Mouse (Mus musculus) R1 (cell line): Measurements from ENCODE around the gene Prkar1a.

Experiments used
- DNase-seq: peaks from one replicate; pipeline ENCODE4 v3.0.0-alpha.2; 2018; ENCODE audit warnings: low read depth, low spot score

Prkar1a gene

DNA sequence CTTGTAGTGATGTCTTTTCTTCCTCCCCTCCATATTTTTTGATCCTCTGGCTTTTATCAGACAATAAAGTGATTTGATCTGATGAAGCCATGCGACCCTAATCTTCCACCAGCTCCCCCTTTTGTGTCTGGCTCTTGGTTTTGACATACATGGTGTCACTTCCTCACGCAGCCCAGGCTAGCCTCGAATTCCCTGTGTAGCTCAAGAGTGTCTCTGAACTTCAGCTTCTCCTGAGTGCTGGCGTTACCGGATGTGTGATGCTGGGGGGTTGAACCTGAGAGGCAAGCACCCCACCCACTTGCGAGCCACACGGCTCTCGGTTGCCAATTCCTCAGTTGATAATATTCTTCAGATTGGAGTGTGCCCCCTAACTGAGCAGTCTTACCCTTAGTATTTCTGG lies 23.2 kb downstream of the Prkar1a start:
- no peak for DNase-seq

DNA sequence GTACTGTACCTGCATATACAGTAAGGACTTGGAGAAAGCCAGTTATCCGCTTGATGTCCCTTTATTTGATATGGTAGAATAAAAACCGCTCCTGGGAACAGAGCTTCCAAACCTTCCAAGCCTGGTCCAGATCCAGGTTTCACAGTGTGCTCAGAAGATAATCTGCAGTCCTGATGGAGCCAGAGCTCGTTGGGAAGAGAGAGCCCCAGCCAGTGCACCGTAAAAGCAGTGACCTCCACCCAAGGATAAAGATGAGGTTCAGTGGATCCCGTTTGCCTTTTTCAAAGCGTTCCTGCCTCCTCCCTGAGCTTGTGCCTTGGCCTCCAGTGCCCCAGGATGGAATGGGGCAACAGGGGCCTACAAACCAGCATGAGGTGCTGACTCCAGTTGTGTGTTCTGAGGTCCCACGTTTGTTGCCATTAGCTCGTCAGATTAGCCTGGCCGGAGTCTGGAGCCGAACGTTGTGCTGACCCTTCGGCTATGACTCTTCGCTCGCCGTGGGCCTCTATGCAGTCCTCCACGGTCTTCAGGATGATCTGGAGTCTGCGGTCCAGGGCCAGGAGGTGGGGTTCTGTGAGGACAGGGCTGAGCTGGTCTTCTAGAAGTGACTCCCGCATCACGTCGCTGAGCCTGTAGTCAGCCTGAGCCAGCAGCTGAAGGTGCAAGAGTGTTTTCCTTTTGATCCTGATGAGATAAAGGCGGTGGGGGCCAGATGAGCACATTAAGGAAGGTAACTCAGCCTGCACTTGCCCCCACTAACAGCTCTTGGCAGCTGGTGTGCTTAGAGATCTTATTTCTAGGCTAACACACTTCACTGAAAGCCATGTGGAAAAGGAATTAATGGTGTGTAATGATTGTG lies 23.9 kb downstream of the Prkar1a start:
- DNase-seq, result no peak

- DNase-seq, result no peak
Observed at GRCm38 (mm10) chr11:109673741-109674140, 24.5 kb downstream of the Prkar1a start.

DNA sequence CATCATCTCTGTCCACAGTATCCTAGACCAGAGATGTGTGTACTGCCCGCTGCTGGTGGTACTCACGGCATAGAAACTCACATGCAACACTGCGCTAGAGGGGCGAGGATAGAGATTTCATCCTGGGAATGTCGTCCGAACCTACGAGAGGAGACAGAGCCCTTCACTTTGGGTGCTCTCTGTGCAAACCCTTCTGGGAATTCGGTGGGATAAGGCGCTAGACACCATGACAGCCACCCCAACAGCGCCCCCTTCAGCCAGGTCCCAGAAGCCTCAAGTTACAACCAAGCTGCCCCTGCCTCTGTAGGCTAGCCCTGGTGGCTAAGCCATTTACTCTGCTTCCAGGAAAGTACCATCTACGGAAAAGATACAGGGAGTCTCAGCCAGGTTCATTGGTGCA lies 25.3 kb downstream of the Prkar1a start:
- no peak for DNase-seq

DNA sequence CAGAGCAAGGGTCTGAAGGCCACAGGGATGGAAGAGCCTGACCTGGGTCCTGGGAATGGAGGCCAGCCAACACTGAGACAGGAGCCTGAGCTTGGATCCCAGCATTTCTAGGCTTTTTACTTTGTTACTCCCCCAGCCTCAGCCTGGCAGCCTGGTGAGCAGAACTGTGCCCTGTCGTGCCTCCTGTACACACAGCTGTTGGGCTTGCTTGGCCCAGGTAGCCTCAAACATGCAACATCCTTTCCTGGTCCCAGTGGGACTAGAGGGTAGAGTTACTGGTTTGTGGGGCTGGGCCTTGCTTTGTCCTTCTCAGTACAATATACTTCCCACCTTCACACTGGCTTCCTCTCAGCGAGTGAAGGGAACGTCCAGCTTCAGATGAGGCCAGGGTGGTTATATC lies 26.0 kb downstream of the Prkar1a start:
- DNase-seq, result no peak

- no peak for DNase-seq
Observed at GRCm38 (mm10) chr11:109675771-109676170, 26.6 kb downstream of the Prkar1a start.

DNA sequence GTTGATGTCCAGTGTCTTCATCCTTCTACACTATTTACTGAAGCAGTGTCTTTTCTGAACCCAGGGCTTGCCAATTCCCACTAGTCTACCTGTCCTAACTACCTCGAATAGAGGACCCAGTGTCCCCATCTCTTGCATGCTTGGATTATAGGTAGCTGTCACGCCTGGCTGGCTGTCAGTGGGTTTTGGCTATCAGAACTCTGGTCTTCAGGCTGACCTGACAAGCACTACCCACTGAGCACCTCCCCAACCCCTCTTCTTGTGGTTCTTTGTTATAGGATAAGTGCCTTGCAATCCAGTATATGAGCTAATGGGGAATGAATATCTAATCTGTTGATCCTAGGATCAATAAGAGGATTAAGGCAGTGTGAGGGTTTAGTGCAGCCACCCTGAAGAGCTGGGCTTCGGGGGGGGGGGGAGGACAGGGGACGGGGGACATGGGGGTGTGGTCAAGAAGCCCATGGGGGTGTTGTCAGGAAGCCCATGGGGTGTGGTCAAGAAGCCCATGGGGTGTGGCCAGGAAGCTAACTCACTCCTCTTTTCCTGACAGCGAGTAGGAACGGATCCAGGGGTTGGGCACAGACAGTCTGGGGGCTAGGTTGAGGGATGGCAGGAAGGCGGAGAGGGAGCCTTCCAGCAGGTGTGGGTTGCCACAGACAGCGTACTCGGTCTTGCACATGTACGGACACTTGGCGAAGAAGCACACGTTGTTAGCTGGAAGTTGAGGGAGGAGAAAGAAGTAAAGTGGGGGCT lies 27.6 kb downstream of the Prkar1a start:
- DNase-seq, result no peak

GRCm38 (mm10) chr11:109678291-109678690 lies 29.1 kb downstream of the Prkar1a start:
- no peak for DNase-seq

GRCm38 (mm10) chr11:109680934-109681333 lies 31.7 kb downstream of the Prkar1a start:
- DNase-seq, result no peak

GRCm38 (mm10) chr11:109681556-109681955 lies 32.4 kb downstream of the Prkar1a start:
- no peak for DNase-seq

- no peak for DNase-seq
Observed at GRCm38 (mm10) chr11:109682221-109682620, 33.0 kb downstream of the Prkar1a start.

DNA sequence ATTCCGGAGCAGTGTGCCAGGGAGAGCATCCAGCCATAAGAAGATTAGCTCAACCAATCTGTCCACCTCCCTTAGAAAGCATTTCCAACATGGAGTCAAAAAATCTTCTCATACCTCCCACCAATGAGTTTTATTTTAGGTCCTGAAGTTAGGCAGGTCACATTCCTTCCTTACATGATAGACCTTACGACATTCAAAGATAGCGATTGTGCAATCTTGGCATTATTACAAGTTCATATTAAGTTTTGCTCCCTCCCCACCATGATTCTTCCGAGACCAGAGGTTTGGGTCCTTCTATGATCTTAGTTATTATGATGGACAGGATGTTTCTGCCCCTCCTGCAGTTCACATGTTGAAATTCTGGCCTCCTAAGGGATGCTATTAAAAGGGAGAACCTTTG lies 40.3 kb downstream of the Prkar1a start:
- no peak for DNase-seq

DNA sequence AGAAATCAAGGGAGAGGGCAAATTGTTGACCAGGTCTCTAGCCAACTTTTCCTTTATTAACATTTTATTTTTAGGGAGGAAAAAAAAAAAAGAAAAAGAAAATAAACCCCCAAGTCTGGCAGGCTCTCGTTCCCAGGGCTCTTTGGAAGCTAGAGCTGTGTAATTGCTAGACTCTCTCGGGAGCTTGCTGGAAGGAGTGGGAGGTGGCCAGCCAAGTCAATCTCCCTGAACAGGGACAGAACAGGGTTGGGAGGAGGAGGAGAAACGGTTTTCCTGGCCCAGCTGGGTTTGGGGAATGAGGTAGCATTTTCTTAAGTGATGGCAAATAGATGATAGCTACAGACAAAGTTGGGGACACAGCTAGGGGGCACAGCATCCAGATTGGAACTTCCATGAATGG lies 43.5 kb downstream of the Prkar1a start:
- no peak for DNase-seq

DNA sequence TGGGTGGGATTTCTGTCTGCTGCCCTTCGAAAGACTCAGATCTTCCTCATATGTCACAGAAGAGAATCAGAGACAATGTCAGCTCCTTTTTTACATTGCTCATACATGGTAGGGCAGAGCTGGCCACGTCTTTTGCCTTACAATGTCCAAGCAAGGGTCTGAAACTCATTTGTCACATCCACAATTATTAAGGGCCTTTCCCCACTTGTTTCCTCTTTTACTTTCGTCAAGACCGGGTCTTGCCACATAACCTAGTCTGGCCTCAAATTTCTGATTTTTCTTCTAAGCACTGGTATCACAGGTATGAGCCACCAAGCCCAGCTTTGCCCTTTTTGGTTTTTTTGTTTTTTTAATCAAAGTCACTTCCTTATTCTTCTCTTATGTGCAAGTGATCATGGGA lies 47.3 kb downstream of the Prkar1a start:
- no peak for DNase-seq

DNA sequence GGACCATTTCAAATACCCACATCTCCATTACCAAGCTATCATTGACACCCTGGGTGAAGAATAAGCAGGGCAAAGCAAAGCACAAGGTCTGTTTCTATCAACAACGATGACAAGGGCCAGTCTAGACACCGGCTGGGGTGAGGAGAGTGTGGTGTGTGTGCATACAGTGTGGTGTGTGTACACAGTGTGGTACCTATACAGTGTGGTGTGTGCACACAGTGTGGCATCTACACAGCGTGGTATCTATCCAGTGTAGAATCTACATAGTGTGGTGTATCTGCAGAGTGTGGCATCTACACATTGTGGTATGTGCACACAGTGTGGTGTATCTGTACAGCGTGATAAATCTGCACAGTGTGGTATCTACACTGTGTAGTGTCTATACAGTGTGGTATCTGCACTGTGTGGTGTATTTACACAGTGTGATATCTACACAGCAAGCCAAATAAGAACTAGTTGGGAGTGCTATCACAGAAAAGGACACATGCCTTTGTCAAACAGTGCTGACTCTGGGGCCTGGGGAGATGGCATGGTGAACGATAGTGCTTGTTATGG lies 48.0 kb downstream of the Prkar1a start:
- no peak for DNase-seq

GRCm38 (mm10) chr11:109698740-109699139 lies 49.5 kb downstream of the Prkar1a start:
- DNase-seq, result no peak

- peak; percentile 54 for DNase-seq
Observed at GRCm38 (mm10) chr11:109699784-109700183, 50.6 kb downstream of the Prkar1a start.

DNA sequence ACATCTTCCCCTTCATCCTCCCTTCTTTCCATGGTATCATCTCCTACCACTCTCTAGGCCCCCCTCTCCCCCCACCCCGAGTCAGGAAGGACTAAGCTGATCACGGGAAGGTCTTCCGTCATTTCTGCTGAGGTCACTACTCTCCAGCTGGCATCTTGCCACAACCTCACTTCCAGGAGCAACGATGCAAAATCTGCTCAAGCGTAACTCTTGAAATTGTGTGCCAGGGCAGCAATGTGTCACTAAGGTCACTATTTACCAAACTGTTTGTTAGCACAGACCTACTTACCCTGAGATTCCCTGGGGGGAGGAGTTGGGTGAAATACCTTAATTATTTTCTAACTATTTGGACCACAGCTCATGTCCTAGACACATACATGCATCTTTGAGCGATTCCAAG lies 51.6 kb downstream of the Prkar1a start:
- no peak for DNase-seq

DNA sequence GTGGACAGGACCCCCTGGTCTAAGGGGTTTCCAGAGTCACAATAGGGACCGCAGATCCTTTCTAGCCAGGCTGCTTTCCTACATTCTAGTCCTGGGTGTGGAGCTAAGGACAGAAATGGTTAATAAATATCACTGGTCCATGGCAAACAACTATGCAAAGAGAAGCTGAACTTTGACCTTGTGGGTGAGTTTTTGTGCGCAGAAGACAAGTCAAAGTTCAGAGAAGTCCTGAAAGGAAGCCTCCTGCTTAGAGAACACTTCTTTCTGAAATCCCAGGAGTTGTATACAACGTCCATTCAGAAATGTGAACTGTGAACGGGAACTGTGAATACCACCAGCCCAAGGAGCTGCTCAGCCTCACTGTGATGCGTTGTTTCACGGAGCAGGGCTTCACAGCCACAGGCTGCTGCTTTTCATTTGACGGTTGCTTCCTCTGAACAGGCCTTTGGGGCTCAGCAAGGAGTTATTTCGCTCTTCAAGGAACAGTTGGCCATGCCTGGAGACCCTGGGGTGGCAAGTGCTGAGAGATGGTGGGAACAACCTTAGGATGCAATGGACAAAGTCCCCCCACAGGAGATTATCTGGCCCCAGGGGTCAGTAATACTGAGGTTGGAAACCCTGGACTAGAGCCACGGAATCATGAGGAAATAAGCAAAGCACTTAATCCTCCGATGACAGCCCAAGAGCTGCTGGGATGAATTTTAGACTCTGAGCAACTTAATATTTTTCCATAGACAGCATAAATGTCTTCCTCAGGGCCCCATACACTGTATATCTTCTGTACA lies 53.0 kb downstream of the Prkar1a start:
- no peak for DNase-seq

DNA sequence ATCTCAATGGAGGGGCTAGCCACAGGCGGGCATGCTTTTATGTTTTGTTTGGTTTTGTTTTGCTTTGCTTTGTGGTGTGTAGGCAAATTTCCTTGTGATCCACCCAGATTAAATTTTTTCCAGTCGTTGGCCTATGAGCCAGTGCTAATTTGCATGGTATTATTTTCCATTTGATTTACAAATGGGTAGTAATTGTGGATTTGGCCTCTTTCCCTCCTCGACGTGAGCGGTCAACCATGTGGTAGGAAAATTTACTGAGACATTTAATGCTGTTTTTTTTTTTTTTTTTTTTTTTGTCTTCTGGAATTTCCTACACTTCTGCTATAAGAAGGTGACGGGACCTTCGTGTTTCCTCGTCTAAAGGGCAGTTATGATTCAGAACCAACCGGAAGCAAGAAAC lies 54.6 kb downstream of the Prkar1a start:
- no peak for DNase-seq

GRCm38 (mm10) chr11:109704311-109705205 lies 55.4 kb downstream of the Prkar1a start:
- DNase-seq, result no peak
